Mouse (Mus musculus) neural tube, embryonic 15.5 days (tissue): Measurements from ENCODE around the gene Shank2. TPM values are rescaled to one million over a fixed set of nuclear protein-coding genes. Genes with fewer than 3 reads are reported as not detected.
A peak's percentile ranks its signal among the peaks of the same experiment; 100 is the strongest.

Experiments
- ATAC-seq: fragments of 200-750 bp; cut with Nextera tagmentation; 2 replicates; pipeline ENCODE4 v1.8.0; 2017; ENCODE audit warnings: mild to moderate bottlenecking, moderate TSS enrichment, moderate library complexity; ENCODE audit not compliant: low FRiP score
- H3K27ac ChIP-seq: fragments of 300-500 bp; sonication (generic); replicated peaks from 2 replicates; pipeline ENCODE4 v1.5.1; 2015; ENCODE audit warnings: mild to moderate bottlenecking, inconsistent platforms
- H3K27me3 ChIP-seq: fragments of 300-500 bp; sonication (generic); replicated peaks from 2 replicates; pipeline ENCODE4 v1.6.1; 2015; ENCODE audit warnings: inconsistent platforms
- H3K36me3 ChIP-seq: fragments of 300-500 bp; sonication (generic); 2 replicates; pipeline ENCODE4 v1.6.1; 2015; ENCODE audit warnings: inconsistent platforms
- H3K4me1 ChIP-seq: fragments of 300-500 bp; sonication (generic); 2 replicates; pipeline ENCODE4 v1.6.1; 2015; ENCODE audit warnings: inconsistent platforms
- H3K4me2 ChIP-seq: fragments of 300-500 bp; sonication (generic); 2 replicates; pipeline ENCODE4 v1.6.1; 2015; ENCODE audit warnings: inconsistent platforms, mild to moderate bottlenecking, moderate library complexity
- H3K4me3 ChIP-seq: fragments of 300-500 bp; sonication (generic); replicated peaks from 2 replicates; pipeline ENCODE4 v1.5.1; 2015; ENCODE audit warnings: mild to moderate bottlenecking, inconsistent platforms
- H3K9ac ChIP-seq: fragments of 300-500 bp; sonication (generic); replicated peaks from 2 replicates; pipeline ENCODE4 v1.6.1; 2015; ENCODE audit warnings: mild to moderate bottlenecking, inconsistent platforms
- H3K9me3 ChIP-seq: fragments of 300-500 bp; sonication (generic); replicated peaks from 2 replicates; pipeline ENCODE4 v1.6.1; 2016; ENCODE audit warnings: inconsistent platforms
- WGBS: fragments of 180-500 bp; shearing (Covaris S2); methylation state at CpG from one replicate; pipeline ENCODE4 v1.1.7; 2015; ENCODE audit warnings: mixed read lengths; 5-methylcytosine and 5-hydroxymethylcytosine counted together
- polyA plus RNA-seq: library from polyadenylated mRNA; unstranded; fragments of >200 nt; fragmentation: Nextera tagmentation; extraction: Ambion mirVana; gene quantifications from 2 replicates; pipeline ENCODE4 v1.2.1, GENCODE M21; 2015

Shank2 gene
- polyA plus RNA-seq, 1 experiment from 2014 or later = 9.8 TPM

DNA sequence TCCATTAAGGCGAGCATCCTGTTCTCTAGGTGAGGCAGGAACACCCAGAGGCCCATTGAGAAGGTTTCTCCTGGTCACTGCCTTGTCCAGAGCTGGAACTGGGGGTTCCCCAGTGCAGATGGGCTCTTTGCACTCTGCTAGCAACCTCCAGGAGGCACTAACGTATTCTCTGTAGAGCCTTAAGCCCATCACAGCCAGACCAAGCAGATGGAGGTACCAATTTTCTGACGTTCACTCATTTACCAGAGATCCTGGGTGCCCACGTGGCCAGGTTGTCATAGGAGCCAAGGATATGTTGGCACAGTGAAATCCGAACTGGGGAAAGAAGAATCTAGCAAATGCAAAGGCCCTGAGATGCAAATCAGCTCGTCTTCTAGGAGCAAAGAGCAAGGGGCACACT lies 249.5 kb downstream of the Shank2 start:
- no peak overlapping the region for H3K27ac ChIP-seq
- no peaks in the 10 kb centered on the region for H3K36me3 ChIP-seq
- WGBS = 59% methylated on average over 6 of the region's 6 CpGs
- peaks cover 12% of the 10 kb centered on the region for H3K4me1 ChIP-seq
- no peak overlapping the region for H3K4me2 ChIP-seq
- H3K9ac ChIP-seq = no peak overlapping the region
- ATAC-seq = no peak
- no peak overlapping the region for H3K4me3 ChIP-seq
- no peaks in the 10 kb centered on the region for H3K9me3 ChIP-seq
- no peaks in the 10 kb centered on the region for H3K27me3 ChIP-seq

DNA sequence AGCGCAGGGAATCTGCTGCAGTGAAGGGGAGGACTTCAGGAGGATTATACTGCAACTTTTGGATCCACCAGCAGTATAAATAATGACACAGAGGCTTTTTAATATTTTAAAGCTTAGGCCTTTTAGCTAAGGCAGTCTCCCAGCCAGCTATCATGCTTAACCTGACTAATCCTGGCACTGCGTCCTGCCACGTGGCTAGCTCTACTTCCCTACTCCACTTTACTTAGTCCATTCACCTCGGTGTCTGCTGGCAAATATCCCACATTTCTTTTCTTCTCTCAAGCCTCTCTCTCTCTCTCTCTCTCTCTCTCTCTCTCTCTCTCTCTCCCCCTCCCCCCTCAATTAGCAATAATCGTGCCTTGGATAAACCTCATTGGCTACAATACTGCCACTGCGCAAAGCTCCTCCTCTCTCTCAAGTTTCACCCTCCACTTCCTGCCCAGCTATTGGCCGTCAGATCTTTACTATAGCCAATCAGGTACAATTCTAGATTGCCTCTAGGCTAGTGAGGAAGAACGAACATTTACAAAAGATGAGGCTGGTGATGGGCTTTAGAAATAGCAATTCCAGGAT lies 253.0 kb downstream of the Shank2 start:
- no peak overlapping the region for H3K9ac ChIP-seq
- ATAC-seq = 0 out of 2 replicates have a peak, but pooled peaks have one; percentile 49
- H3K9me3 ChIP-seq = no peaks in the 10 kb centered on the region
- no peak overlapping the region for H3K4me3 ChIP-seq
- H3K4me2 ChIP-seq = peak overlapping the region; percentile 17; the same call in 1 of the 2 replicates
- H3K4me1 ChIP-seq = peaks cover 29% of the 10 kb centered on the region
- 27% methylated on average over 8 of the region's 8 CpGs for WGBS
- peak overlapping the region; percentile 14 for H3K27ac ChIP-seq
- H3K36me3 ChIP-seq = no peaks in the 10 kb centered on the region
- no peaks in the 10 kb centered on the region for H3K27me3 ChIP-seq

DNA sequence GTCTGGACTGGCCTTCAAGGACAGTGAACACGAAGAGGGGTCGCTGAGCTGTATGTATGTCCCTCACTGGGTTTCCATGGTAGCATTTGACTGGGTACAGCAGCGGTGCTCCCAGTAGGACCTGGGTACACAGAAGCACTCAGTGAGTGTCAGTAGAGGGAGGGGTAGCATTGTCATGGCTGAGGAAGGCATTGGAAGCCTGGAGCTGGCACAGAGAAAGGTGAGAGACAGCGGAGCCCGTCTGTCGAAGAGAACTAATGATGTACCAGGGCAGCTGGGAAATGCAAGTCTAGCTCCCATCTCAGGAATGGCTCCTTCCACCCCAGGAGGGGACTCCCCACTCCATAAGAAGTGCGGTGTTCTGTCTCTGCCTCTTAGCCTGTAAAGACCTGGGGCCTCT lies 256.1 kb downstream of the Shank2 start:
- H3K4me3 ChIP-seq = no peak overlapping the region
- H3K9me3 ChIP-seq = no peaks in the 10 kb centered on the region
- 0 out of 2 replicates have a peak overlapping the region, but pooled peaks have one; percentile 1 for H3K27ac ChIP-seq
- H3K4me2 ChIP-seq = no peak overlapping the region
- H3K36me3 ChIP-seq = no peaks in the 10 kb centered on the region
- H3K9ac ChIP-seq = no peak overlapping the region
- ATAC-seq = no peak
- 32% methylated on average over 7 of the region's 7 CpGs for WGBS
- H3K4me1 ChIP-seq = peaks cover 29% of the 10 kb centered on the region
- no peaks in the 10 kb centered on the region for H3K27me3 ChIP-seq

DNA sequence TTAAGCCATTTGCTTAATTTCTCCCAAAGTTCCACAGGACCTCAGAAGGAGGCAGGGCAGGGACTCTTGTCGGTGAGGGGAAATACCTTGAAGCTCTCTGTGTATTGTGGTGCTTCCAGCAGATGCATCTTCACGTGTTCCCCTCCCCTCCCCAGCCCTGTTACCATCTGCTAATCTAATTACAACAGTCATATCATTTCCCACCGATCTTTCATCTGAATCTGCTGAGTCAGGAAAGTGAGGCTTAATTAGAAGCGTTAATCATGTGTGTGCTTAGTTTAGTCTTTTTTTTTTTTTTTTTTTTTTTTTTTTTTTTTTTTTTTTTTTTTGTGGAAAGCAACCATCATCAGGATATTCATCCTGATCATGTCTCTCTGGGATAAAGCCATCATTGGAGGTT lies 256.6 kb downstream of the Shank2 start:
- H3K4me2 ChIP-seq = no peak overlapping the region
- H3K27ac ChIP-seq = 0 out of 2 replicates have a peak overlapping the region, but pooled peaks have one; percentile 1
- ATAC-seq = no peak
- 38% methylated on average over 4 of the region's 4 CpGs for WGBS
- peaks cover 29% of the 10 kb centered on the region for H3K4me1 ChIP-seq
- no peaks in the 10 kb centered on the region for H3K27me3 ChIP-seq
- H3K9ac ChIP-seq = no peak overlapping the region
- H3K9me3 ChIP-seq = no peaks in the 10 kb centered on the region
- H3K4me3 ChIP-seq = no peak overlapping the region
- no peaks in the 10 kb centered on the region for H3K36me3 ChIP-seq

DNA sequence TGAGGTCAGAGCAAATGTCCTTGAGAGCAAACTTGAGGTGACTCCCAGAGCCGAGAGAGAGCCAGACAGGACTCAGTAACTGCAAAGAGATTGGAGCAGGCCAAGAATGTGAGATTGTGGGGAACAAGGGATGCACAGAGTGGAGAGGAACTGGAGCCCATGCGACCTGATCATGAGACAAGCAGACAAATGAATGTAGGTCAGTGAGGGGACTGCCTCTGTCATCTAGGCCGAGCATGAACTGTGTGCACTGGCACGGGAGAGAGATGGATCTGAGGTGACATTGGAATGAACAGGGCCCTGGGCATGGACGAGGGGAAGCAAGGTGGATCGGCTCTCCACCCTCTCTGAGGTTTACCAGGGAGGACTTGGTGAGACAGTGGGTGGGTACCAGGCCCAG lies 260.9 kb downstream of the Shank2 start:
- WGBS = 80% methylated on average over 6 of the region's 6 CpGs
- no peaks in the 10 kb centered on the region for H3K36me3 ChIP-seq
- no peak for ATAC-seq
- H3K27ac ChIP-seq = no peak overlapping the region
- H3K9me3 ChIP-seq = no peaks in the 10 kb centered on the region
- H3K4me1 ChIP-seq = peaks cover 7% of the 10 kb centered on the region
- H3K9ac ChIP-seq = no peak overlapping the region
- no peak overlapping the region for H3K4me3 ChIP-seq
- H3K4me2 ChIP-seq = no peak overlapping the region
- H3K27me3 ChIP-seq = no peaks in the 10 kb centered on the region

DNA sequence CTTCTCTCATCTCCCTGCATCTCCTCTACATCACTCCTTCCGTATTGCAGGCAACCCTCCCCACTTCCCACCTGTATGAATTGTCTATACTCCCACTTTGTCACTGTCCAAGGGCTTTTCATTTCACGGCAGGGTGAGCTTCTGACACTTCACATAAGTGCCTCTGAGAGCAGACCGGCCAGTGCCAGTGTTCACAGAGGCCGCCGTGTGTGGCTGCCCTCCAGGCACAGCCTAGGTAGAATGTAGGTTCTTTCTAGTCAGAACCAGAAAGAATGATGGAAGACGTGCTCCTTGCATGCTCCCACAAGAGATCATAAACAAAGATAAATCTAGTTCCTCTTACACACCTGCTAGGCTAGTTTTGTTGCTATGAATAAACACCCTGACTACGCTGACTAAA lies 265.0 kb downstream of the Shank2 start:
- no peak for ATAC-seq
- Histone ChIP-seq H3K36me3 (no peaks in the 10 kb centered on the region), H3K4me1 (no peaks in the 10 kb centered on the region), H3K27ac (no peak overlapping the region), H3K27me3 (no peaks in the 10 kb centered on the region), H3K4me2 (no peak overlapping the region), H3K4me3 (no peak overlapping the region), H3K9me3 (no peaks in the 10 kb centered on the region), H3K9ac (no peak overlapping the region)
- 71% methylated on average over 7 of the region's 7 CpGs for WGBS

DNA sequence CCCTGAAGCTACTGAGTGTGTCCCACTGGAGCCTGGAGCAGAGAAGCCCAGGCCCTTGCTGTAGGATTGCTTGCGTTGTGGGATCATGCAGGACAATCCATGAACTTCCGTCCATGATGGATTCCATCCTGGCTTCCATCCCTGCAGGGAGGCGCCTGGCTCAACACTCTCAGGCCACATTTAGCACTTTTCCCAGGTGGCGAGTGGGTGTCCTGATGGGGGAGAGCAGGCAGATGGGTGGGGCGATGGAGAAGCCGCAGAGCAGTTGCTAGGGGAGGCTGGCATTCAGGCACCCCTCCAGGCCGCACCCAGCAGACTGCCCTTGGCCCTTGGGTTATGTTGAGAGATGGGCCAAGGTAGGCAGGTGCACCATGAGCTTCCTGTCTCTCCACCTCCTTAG lies 266.6 kb downstream of the Shank2 start:
- Histone ChIP-seq H3K4me1 (no peaks in the 10 kb centered on the region), H3K27me3 (no peaks in the 10 kb centered on the region), H3K9me3 (no peaks in the 10 kb centered on the region), H3K36me3 (no peaks in the 10 kb centered on the region), H3K4me2 (no peak overlapping the region), H3K27ac (no peak overlapping the region), H3K9ac (no peak overlapping the region), H3K4me3 (no peak overlapping the region)
- no peak for ATAC-seq
- 92% methylated on average over 7 of the region's 7 CpGs for WGBS

DNA sequence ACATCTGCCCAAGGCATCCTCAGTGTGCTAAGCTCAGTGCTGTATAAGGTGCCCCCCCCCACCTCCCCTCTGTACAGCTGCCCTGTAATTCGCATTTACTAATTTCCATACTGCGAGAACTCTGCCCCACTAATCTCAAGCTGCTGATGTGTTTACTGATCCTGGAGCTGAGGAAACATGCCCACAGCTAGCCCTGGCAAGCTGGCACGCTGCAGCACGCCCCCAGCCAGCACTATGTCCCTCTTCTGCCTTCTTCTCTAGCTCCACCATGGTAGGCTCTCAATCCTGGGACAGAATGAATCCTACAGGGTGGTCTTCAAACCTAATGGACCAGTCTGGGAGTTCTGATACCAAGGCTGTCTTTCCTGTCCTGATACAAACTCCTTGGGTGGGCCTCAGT lies 267.1 kb downstream of the Shank2 start:
- 83% methylated on average over 4 of the region's 4 CpGs for WGBS
- no peak for ATAC-seq
- no peaks in the 10 kb centered on the region for H3K27me3 ChIP-seq

DNA sequence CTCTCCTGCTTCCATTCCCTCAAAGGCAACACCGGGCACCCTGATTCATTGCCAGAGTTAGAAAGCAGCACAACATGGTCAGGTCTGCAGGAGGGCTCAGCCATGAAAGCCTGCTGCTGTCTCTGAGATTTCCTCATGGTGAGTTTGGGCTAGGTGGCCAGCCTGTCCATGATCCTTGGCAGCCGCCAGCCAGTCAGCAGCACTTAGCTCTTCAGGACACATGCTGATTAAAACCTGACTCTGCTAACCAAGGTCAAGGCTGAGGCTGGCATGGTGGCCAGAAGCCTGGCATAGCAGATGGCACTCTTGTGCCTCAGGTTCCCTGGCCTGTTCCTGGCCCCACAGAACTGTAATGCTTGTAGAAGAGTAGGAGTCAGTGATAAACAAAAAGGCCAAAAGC lies 269.3 kb downstream of the Shank2 start:
- H3K9me3 ChIP-seq = no peaks in the 10 kb centered on the region
- H3K4me1 ChIP-seq = no peaks in the 10 kb centered on the region
- WGBS = 94% methylated on average over 2 of the region's 2 CpGs
- no peak overlapping the region for H3K4me2 ChIP-seq
- no peak for ATAC-seq
- no peaks in the 10 kb centered on the region for H3K36me3 ChIP-seq
- H3K27me3 ChIP-seq = no peaks in the 10 kb centered on the region
- H3K9ac ChIP-seq = no peak overlapping the region
- H3K4me3 ChIP-seq = no peak overlapping the region
- no peak overlapping the region for H3K27ac ChIP-seq

More for the DNA sequence above, 267.1 kb downstream of the Shank2 start:
- no peak overlapping the region for H3K4me2 ChIP-seq
- H3K27ac ChIP-seq = no peak overlapping the region
- H3K4me3 ChIP-seq = no peak overlapping the region
- H3K9ac ChIP-seq = no peak overlapping the region
- H3K36me3 ChIP-seq = no peaks in the 10 kb centered on the region
- no peaks in the 10 kb centered on the region for H3K4me1 ChIP-seq
- H3K9me3 ChIP-seq = no peaks in the 10 kb centered on the region

DNA sequence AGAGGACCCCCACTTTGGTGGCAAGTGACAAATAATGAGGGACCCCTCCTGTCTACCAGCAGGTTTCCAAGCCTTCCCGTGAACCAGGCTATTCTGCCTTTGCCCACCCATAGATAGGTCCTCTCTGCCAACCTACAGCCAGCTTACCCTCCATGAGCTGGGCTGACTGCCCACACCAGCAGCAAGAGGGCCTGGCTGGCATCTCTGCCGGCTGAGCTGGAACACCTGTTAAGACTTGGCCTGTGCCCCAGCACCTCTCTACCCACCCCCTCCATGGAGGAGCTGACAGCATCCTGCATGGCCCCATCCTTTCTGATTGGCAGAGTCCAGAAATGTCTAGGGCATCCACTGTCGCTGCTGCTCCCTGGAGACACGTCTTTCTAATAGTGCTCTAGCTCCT lies 277.0 kb downstream of the Shank2 start:
- 70% methylated on average over 4 of the region's 4 CpGs for WGBS

DNA sequence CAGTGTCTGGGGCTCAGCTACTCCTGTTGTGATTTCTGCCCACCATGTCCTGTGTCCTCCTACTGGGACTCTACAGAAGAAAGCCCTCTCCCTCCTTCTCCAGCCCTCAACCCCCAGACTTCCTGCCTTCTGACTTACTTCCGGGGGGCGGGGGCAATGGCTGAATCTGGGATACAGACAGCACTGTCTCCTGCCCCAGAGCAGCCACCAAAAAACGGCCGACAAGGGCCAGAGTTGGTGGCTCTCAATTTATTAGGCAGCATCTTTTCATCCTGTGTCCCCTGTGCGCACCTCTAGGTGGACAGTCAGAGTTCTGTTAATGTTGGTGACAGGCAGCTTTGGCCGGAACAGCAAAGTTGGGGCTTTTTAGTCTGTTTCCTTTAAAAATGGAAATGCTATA lies 282.0 kb downstream of the Shank2 start:
- Histone ChIP-seq H3K4me3 (peak overlapping the region; percentile 48), H3K9ac (peak overlapping the region; percentile 63), H3K27me3 (no peaks in the 10 kb centered on the region), H3K9me3 (no peaks in the 10 kb centered on the region), H3K27ac (peak overlapping the region; percentile 93), H3K4me2 (peak overlapping the region; percentile 87), H3K36me3 (no peaks in the 10 kb centered on the region), H3K4me1 (peaks cover 66% of the 10 kb centered on the region)
- 0 out of 2 replicates have a peak, but pooled peaks have one; percentile 12 for ATAC-seq
- 5% methylated on average over 6 of the region's 6 CpGs for WGBS

More for the DNA sequence above, 277.0 kb downstream of the Shank2 start:
- H3K36me3 ChIP-seq = no peaks in the 10 kb centered on the region
- H3K4me1 ChIP-seq = peaks cover 30% of the 10 kb centered on the region
- no peak overlapping the region for H3K9ac ChIP-seq
- H3K9me3 ChIP-seq = no peaks in the 10 kb centered on the region
- H3K27ac ChIP-seq = peak overlapping the region; percentile 56
- no peak overlapping the region for H3K4me3 ChIP-seq
- H3K4me2 ChIP-seq = no peak overlapping the region
- no peaks in the 10 kb centered on the region for H3K27me3 ChIP-seq
- no peak for ATAC-seq

DNA sequence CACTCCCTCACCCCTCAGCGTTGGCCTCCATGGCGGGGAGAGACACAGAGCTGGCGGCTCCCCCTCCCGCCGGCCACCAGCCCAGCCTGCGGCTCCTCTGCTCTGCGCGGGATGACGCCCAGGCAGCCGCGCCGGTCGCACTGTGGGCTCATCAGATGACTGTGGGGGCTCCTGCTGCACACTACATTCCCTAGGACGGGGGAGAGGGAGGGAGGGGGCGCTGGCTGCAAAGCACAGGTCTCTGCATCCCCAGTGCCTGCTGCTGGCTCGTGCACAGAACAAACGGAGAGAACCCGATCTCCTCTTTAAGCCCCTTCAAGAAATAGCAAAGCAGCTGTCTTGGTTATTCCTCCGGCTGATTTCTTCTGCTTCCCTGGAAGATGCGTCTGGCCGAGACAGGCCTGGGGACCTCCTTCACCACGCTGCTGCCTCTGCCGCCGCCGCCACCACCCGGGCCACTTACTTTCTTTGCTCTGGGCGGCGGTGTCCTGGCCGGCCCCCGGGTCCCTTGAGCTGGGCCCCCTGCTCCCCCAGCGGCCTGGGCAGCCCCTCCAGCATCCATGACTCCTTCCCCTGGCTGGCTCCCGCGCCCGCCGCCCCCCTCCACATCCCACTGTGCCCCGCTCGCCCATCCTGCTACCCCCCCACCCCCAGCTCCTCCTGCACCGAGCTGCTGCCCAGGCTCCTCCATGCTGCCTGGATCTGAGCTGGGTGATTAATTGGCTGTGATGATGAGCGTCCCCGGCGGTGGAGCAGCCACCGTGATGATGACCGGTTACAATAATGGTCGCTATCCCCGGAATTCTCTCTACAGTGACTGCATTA lies 282.7 kb downstream of the Shank2 start:
- H3K4me2 ChIP-seq = peak overlapping the region; percentile 87
- H3K36me3 ChIP-seq = no peaks in the 10 kb centered on the region
- H3K27me3 ChIP-seq = no peaks in the 10 kb centered on the region
- no peaks in the 10 kb centered on the region for H3K9me3 ChIP-seq
- peak overlapping the region; percentile 93 for H3K27ac ChIP-seq
- WGBS = under 1% methylated on average over 45 of the region's 45 CpGs
- peak overlapping the region; percentile 63 for H3K9ac ChIP-seq
- peak; percentile 87 for ATAC-seq
- H3K4me3 ChIP-seq = peak overlapping the region; percentile 48
- peaks cover 67% of the 10 kb centered on the region for H3K4me1 ChIP-seq
